Mouse (Mus musculus) lung, embryonic 14.5 days (tissue): ENCODE measurements around the gene Efnb3. TPM values are rescaled to one million over a fixed set of nuclear protein-coding genes. Genes with fewer than 3 reads are reported as not detected.

Experiments used
- ATAC-seq: fragments of 200-750 bp; cut with Nextera tagmentation; 2 replicates; pipeline ENCODE4 v1.8.0; 2017; ENCODE audit warnings: mild to moderate bottlenecking, moderate TSS enrichment, moderate library complexity; ENCODE audit not compliant: insufficient read depth
- DNase-seq: peaks from one replicate; pipeline ENCODE4 v3.0.0-alpha.2; 2015
- H3K27ac ChIP-seq: fragments of 300-500 bp; sonication (generic); 2 replicates; pipeline ENCODE4 v1.5.1; 2014; ENCODE audit warnings: low read depth, mild to moderate bottlenecking, moderate library complexity
- H3K27me3 ChIP-seq: fragments of 300-500 bp; sonication (generic); 2 replicates; pipeline ENCODE4 v1.6.1; 2014; ENCODE audit warnings: low read length, control low read depth; ENCODE audit not compliant: insufficient read depth
- H3K36me3 ChIP-seq: fragments of 300-500 bp; sonication (generic); 2 replicates; pipeline ENCODE4 v1.6.1; 2014; ENCODE audit warnings: control low read depth; ENCODE audit not compliant: insufficient read depth
- H3K4me1 ChIP-seq: fragments of 300-500 bp; sonication (generic); 2 replicates; pipeline ENCODE4 v1.6.1; 2014; ENCODE audit warnings: antibody characterized with exemption, control low read depth; ENCODE audit not compliant: insufficient read depth
- H3K4me2 ChIP-seq: fragments of 300-500 bp; sonication (generic); 2 replicates; pipeline ENCODE4 v1.6.1; 2014; ENCODE audit warnings: mild to moderate bottlenecking
- H3K4me3 ChIP-seq: fragments of 300-500 bp; sonication (generic); 2 replicates; pipeline ENCODE4 v1.5.1; 2014; ENCODE audit warnings: low read depth, low read length
- H3K9ac ChIP-seq: fragments of 300-500 bp; sonication (generic); 2 replicates; pipeline ENCODE4 v1.6.1; 2014
- H3K9me3 ChIP-seq: fragments of 300-500 bp; sonication (generic); 2 replicates; pipeline ENCODE4 v1.6.1; 2016; ENCODE audit warnings: low read depth, low read length, control low read depth
- CTCF ChIP-seq: IDR thresholded peaks from 2 replicates; pipeline ENCODE4 v1.5.1; 2016; ENCODE audit warnings: antibody characterized with exemption, low read depth
- WGBS: fragments of 180-500 bp; shearing (Covaris S2); extraction: QIAGEN DNeasy Blood & Tissue Kit; methylation state at CpG from one replicate; pipeline ENCODE4 v1.1.7; 2014; 5-methylcytosine and 5-hydroxymethylcytosine counted together
- polyA plus RNA-seq: library from polyadenylated mRNA; unstranded; fragments of >200 nt; fragmentation: Nextera tagmentation; extraction: Ambion mirVana; gene quantifications from 2 replicates; pipeline ENCODE4 v1.2.1, GENCODE M21; 2014

Efnb3 gene
- polyA plus RNA-seq, 1 experiment from 2014 or later, result 2.8 TPM

DNA sequence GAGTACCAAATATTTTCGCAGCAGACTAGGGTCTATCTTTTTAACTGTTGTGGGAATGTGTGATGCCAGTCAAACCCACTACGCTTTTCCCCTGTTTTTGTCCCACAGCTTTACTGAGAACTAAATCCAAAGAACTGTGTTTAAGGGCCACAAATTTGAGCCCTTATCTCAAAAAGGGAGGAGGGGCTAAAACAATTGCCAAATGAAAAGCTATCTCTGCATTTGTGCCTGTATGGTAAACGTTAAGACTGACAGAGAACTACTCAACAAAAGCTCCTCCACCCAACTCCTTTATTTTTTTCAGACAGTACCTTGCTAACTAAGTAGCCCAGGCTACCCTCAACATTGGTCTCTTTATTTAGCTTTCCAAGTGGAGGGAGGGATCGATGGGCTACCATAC is 32.8 kb upstream of the Efnb3 start:
- DNase-seq (no peak), ATAC-seq (no peak)
- no peak for TF ChIP-seq CTCF
- 80% methylated on average over 4 of the region's 4 CpGs for WGBS
- Histone ChIP-seq H3K4me1 (no peaks in the 10 kb centered on the region), H3K27ac (no peak overlapping the region), H3K4me2 (no peak overlapping the region), H3K36me3 (peaks cover 64% of the 10 kb centered on the region), H3K4me3 (no peak overlapping the region), H3K9ac (no peak overlapping the region), H3K9me3 (no peaks in the 10 kb centered on the region), H3K27me3 (no peaks in the 10 kb centered on the region)

DNA sequence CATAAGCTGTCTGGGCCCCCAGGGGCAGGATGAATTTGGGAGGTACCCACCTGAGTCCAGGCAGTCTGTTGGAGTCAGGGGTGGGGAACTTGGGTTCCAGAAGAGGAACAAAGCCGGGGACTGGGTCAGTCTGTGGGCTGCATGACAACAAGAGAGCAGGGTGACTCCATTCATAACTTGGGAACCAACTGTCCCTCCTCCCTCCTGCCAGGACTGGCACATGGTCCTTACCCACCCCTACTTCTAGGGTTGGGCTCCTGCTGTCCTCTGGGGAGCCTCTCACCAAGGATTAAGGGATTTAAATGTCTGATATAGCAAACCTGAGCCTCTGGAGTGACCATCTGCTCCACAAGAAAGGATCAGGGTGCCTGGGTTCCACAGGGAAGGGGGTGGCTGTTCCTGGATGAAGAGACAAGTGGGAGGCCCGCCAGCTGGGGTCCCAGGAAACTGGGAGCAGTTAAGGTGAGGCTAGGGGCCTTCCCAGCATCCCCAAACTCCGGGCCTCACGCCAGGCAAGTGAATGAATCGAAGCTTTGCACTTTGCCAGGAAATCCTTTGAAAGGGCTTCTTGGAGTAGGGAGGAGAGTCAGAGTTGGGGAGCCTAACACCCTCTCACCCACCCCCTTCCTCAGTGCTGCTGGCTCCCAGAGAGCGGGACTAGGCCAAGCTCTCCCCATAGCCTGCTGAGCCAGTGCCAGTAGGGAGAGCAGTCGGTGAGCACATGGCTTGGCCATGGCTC is 32.1 kb upstream of the Efnb3 start:
- Histone ChIP-seq H3K9me3 (no peaks in the 10 kb centered on the region), H3K4me3 (no peak overlapping the region), H3K4me2 (no peak overlapping the region), H3K36me3 (peaks cover 71% of the 10 kb centered on the region), H3K4me1 (no peaks in the 10 kb centered on the region), H3K27me3 (no peaks in the 10 kb centered on the region), H3K27ac (no peak overlapping the region), H3K9ac (no peak overlapping the region)
- TF ChIP-seq CTCF, result no peak
- WGBS, result 77% methylated on average over 7 of the region's 7 CpGs
- no peak for DNase-seq
- ATAC-seq, result no peak

DNA sequence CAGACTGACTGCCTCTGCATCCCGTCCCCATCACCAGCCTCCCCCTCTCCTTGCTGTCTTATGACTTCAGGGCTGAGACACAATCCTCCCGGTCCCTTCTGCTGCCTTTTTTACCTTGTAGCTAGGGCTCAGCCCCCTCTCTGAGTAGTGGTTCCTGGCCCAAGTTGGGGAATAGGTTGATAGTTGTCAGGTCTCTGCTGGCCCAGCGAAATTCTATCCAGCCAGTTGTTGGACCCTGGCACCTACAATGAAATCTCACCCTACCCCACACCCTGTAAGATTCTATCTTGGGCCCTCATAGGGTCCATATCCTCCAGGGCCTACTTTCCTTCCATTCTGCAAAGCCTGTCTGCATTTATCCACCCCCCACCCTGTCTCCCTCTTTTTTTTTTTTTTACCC is 31.4 kb upstream of the Efnb3 start:
- Histone ChIP-seq H3K4me3 (no peak overlapping the region), H3K27ac (no peak overlapping the region), H3K36me3 (peaks cover 75% of the 10 kb centered on the region), H3K9me3 (no peaks in the 10 kb centered on the region), H3K4me2 (no peak overlapping the region), H3K27me3 (no peaks in the 10 kb centered on the region), H3K9ac (no peak overlapping the region), H3K4me1 (no peaks in the 10 kb centered on the region)
- 75% methylated on average over 3 of the region's 3 CpGs for WGBS
- TF ChIP-seq CTCF, result no peak
- ATAC-seq (no peak), DNase-seq (no peak)

DNA sequence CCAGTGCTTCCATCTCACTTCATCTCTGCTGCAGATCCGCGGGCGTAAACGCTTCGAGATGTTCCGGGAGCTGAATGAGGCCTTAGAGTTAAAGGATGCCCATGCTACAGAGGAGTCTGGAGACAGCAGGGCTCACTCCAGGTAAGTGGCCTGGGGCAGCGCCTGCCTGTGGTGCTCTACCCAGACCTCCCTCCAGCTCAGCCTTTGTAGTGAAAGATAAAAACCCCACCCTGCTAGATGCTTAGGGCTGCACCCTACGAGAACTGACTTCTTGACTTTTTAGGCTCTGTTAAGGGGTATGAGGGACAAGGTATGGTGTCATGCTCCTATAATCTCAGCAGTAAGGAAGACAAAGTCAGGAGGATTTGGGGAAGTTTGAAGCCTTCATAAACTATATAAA is 30.6 kb upstream of the Efnb3 start:
- Histone ChIP-seq H3K9me3 (no peaks in the 10 kb centered on the region), H3K4me1 (no peaks in the 10 kb centered on the region), H3K27ac (no peak overlapping the region), H3K27me3 (no peaks in the 10 kb centered on the region), H3K36me3 (peaks cover 75% of the 10 kb centered on the region), H3K4me3 (no peak overlapping the region), H3K9ac (no peak overlapping the region), H3K4me2 (no peak overlapping the region)
- no peak for TF ChIP-seq CTCF
- DNase-seq (no peak), ATAC-seq (no peak)
- WGBS, result 89% methylated on average over 8 of the region's 8 CpGs

DNA sequence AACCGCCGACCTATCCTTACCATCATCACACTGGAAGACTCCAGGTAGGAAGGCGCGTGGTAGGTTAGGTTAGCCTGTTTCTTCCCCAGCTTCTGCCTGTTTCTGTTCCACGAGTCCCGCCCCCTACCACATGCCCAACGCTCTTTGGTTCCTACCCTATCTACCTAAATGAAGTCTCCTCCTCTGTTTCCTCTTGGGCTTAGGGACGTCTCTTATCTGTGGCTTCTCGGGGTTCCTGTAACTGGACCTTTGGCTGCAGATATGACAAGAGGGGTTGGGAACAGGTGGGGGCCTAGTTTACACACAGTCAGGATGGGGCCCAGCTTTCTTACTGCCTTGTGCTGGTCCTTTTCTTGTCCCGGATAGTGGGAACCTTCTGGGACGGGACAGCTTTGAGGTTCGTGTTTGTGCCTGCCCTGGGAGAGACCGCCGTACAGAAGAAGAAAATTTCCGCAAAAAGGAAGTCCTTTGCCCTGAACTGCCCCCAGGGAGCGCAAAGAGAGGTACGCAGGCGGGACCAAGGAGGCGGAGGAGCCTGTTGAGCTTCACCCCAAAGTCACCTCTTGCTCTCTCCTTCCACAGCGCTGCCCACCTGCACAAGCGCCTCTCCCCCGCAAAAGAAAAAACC is 29.3 kb upstream of the Efnb3 start:
- Histone ChIP-seq H3K4me1 (no peaks in the 10 kb centered on the region), H3K4me2 (no peak overlapping the region), H3K36me3 (peaks cover 79% of the 10 kb centered on the region), H3K9ac (no peak overlapping the region), H3K9me3 (no peaks in the 10 kb centered on the region), H3K27ac (no peak overlapping the region), H3K4me3 (no peak overlapping the region), H3K27me3 (no peaks in the 10 kb centered on the region)
- TF ChIP-seq CTCF, result no peak
- ATAC-seq (no peak), DNase-seq (no peak)
- WGBS, result 87% methylated on average over 22 of the region's 22 CpGs

DNA sequence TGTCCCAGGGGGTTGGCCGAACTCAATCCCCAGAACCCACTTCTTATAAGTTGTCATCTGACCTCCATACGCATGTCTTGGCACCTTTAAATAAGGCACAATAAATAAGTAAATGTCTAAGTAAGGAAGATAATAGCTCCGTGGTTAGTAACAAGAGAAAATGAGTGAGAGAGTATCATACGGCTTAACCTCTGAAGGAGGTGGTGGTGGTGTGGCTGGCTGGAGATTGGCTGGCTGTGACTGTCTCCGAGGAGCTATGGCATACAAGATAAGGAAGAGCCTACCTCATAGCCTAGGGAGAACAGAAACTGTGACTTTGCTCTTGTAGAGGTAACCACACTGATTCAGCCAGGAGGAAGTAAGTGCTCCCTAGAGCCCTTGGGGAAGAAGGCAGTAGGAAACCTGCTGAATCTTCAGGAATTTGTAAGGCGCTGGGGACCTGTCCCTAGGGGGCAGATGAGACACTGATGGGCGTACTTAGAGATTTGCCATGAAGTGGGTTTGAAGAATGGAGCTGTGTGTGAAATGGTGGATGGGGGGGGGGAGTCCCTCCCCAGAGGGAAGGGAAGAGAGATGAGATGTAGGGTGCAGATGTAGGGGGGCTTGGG is 25.8 kb upstream of the Efnb3 start:
- no peak overlapping the region for H3K9ac ChIP-seq
- 71% methylated on average over 7 of the region's 7 CpGs for WGBS
- no peak for TF ChIP-seq CTCF
- H3K9me3 ChIP-seq, result no peaks in the 10 kb centered on the region
- DNase-seq (no peak), ATAC-seq (no peak)
- H3K4me2 ChIP-seq, result no peak overlapping the region
- no peaks in the 10 kb centered on the region for H3K27me3 ChIP-seq
- no peak overlapping the region for H3K27ac ChIP-seq
- H3K4me3 ChIP-seq, result no peak overlapping the region
- peaks cover 4% of the 10 kb centered on the region; the same call in 1 of the 2 replicates for H3K4me1 ChIP-seq
- H3K36me3 ChIP-seq, result peaks cover 62% of the 10 kb centered on the region

DNA sequence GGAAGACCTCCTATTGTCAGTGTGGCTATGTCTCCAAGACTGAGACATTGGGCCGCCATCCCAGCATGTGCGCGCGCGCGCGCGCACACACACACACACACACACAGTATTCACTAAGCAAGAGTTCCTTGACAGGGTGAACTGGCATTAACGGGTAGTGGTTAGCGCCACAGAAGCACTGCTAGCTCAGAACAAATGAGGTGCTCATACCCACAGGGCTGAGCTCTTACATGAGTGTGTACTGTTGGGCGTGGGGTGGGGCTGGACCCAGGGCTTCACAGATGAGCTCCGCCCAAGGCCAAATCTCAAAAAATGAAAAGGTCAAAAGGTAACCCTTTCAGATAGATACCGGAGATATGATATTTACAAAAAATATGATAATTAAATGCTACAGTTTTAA is 24.9 kb upstream of the Efnb3 start:
- Histone ChIP-seq H3K9me3 (no peaks in the 10 kb centered on the region), H3K9ac (no peak overlapping the region), H3K27me3 (no peaks in the 10 kb centered on the region), H3K4me3 (no peak overlapping the region), H3K36me3 (peaks cover 53% of the 10 kb centered on the region), H3K4me1 (peaks cover 4% of the 10 kb centered on the region; the same call in 1 of the 2 replicates), H3K27ac (no peak overlapping the region), H3K4me2 (no peak overlapping the region)
- DNase-seq, result no peak
- WGBS, result 94% methylated on average over 13 of the region's 13 CpGs
- no peak for ATAC-seq
- no peak for TF ChIP-seq CTCF
